Mouse (Mus musculus) granulocyte monocyte progenitor cell, adult 5-6 weeks (primary cell): ENCODE measurements around the gene Myl6. TPM values are rescaled to one million over a fixed set of nuclear protein-coding genes. Genes with fewer than 3 reads are reported as not detected.
"Not testable (repeated sequence)": the region's sequence is repeated elsewhere in the genome, so short reads cannot be mapped to it uniquely, and the experiment has no call there.

Experiments used
- ATAC-seq: replicated peaks from 2 replicates; pipeline ENCODE4 v1.8.0; 2016; ENCODE audit warnings: mild to moderate bottlenecking, moderate TSS enrichment, inconsistent platforms; ENCODE audit not compliant: poor library complexity, severe bottlenecking
- total RNA-seq, 2 experiments: library from RNA; stranded (forward) in 1 of 2; stranded (reverse) in 1 of 2; fragments of 200-712, 200-1000 nt in 1 of 2; fragments of >200 nt in 1 of 2; fragmentation: Nextera tagmentation in 1 of 2; gene quantifications; 2 replicates each; pipeline ENCODE4 v1.2.3; 2014 to 2017

Myl6 gene
- total RNA-seq, 2 experiments from 2014 or later = 1,105 to 1,278 TPM

DNA sequence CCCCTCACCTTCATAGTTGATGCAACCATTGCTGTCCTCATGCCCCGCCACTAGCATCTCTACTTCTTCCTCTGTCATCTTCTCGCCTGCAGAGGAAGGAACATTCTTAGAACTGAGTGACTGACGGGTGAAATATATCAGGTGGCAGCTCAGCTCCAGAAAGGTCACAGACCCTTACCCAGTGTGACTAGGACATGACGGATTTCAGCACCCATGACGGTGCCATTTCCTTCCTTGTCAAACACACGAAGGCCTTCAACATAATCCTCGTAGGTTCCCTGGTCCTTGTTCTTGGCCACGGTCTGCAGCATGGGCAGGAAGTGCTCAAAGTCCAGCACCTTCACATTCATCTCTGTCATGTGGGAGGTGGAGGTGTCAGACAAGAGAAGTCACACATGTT is 1.9 kb downstream of the Myl6 start:
- not testable (repeated sequence) for ATAC-seq

DNA sequence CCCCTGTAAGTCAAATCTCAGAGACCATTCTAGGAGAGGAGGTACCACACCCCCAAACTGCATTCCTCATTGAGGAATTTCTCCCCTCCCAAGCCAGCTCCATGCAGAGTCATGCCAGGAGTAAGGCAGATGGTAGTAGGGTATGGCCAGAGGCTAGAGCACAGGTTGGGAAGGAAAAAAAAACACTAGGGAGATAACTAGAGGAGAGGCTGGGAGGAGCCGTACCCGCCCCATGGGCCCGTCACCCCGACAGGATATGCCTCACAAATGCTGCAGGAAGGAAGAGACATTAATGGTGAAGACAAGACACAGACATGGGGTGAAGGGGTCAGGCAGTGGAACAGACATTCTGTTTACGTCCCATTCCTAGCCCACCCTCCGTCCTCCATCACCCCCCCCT is 2.5 kb downstream of the Myl6 start:
- ATAC-seq = no peak

DNA sequence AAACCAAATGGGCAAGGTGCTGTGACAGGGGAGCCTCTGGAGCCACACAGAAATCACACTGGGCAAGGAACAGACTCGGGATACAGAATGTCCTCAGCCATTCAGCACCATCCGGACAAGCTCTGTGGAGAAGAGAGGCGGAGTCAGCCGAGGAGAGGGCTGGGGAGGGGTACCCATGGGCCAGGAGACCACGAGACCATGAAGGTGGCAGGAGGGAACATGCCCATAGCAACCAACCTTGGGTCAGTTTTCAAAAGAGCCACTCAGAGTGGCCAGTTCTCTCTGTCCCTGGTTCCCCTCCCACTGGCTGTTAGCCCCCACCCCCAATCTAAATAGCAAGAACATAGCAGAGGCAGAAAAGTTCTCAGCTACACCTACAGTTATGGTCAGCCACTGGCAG is 3.0 kb downstream of the Myl6 start:
- no peak for ATAC-seq

DNA sequence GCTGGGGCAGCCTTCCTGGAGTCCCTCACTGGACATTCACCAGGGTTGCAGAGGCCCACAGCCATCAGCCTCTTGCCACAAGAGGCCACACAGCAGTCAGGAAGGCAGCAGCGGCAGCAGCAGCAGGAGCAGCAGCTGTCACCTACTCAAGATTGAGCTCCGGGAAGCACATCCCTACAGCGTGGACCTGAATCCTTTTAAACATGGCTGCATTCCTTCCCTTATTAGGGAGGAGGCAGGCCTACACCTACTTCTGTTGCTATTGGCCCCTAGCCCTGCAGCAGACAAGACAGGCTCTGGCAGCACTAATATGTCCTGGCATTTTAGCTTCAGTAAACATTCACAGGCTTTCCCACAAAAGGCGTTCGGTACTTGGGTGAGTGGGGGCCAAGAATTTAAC is 3.7 kb downstream of the Myl6 start:
- ATAC-seq = no peak

DNA sequence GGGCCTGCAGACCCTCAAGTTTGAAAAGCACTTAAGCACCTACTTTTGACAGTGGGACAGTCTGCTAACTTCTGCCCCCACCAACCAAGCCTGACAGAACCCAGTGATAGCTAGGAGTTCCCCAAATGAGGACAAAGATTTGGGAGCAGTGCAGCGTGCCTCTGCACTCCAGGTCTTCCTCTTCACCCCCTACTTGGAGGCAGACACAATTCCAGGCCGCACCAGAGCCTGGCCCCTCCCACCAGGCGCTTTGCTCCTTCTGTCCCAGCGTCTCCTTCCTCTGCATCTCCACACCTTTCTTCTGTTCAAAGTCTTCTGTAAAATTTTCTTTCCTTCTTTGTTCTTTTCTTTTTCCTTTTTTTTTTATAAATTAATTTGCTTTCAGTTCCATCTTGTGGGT is 4.2 kb downstream of the Myl6 start:
- ATAC-seq = no peak

DNA sequence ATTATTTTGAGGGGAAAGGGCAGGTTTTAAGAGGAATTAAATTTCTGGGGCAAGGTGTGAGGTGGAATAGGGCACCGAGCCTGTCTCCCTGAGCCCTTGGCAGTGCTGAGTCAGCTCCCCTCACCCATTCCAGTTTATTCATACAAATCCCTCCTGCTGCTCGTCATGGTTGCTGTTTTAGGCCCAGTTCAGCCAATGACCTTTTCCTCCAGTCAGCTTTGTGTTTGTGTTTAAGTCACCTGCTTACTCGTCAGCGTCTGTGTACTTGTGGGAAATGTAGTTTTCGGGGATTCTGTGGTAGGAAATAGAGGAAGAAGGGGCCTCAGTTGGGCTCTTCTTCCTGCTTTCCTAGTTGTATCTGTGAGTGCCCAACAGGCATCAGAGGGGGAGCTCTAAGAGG is 4.6 kb downstream of the Myl6 start:
- ATAC-seq = peak; percentile 13

DNA sequence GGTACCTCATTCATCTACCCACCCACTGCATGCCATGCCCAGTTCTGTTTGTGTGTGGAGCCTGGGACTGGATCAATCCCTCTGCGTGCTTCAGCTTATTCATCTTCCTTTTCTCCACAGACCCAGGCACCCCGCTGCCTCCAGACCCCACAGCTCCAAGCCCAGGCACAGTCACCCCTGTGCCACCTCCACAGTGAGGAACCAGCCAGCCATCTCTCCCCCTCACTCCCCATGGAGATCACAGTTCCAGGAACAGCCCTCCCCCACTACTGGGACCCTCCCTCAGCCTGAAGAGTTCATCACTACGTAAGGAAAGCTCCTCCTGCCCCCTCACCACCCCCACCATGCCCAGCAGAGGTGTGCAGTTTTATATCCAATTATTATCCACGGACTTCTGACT is 5.2 kb downstream of the Myl6 start:
- no peak for ATAC-seq

DNA sequence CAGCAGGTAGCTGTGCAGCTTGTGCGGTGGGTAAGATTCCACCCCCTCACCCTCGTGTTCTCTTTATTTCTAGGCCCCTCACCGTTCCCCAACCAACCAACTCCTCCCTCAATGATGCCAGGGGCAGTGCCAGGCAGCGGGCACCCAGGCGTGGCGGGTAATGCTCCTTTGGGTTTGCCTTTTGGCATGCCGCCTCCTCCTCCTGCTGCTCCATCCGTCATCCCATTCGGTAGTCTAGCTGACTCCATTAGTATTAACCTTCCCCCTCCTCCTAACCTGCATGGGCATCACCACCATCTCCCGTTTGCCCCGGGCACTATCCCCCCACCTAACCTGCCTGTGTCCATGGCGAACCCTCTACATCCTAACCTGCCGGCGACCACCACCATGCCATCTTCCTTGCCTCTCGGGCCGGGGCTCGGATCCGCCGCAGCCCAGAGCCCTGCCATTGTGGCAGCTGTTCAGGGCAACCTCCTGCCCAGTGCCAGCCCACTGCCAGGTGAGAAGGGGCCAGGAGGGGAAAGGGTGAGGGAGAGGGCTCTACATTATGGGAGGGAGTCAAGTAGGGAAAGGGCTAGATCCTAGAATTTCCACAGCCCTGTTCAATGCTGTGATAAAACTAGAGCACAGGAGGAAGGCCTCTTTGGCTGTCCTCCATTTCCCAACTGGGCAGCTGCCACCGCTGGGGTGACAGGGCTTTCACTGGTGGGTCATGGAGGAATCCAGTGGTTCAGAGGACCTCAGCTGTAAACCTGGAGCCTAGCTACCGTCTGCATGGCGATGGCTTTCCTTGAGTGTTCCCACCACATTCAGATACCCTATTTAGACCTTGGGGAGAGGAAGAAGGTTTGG is 5.9 kb downstream of the Myl6 start:
- ATAC-seq = no peak

DNA sequence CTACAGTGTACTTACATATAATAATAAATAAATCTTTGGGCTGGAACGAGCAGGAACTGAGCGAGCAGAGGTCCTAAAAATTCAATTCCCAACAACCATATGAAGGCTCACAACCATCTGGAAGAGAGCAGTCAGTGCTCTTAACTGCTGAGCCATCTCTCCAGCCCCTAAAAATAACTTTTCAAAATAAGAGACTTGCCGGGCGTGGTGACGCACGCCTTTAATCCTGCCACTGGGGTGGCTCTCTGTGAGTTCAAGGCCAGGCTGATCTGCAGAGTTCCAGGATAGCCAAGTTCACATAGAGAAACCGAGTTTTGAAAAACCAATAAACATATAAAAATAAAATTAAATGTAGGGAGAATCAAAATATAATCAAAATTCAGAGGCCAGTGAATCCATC is 7.6 kb downstream of the Myl6 start:
- no peak for ATAC-seq

DNA sequence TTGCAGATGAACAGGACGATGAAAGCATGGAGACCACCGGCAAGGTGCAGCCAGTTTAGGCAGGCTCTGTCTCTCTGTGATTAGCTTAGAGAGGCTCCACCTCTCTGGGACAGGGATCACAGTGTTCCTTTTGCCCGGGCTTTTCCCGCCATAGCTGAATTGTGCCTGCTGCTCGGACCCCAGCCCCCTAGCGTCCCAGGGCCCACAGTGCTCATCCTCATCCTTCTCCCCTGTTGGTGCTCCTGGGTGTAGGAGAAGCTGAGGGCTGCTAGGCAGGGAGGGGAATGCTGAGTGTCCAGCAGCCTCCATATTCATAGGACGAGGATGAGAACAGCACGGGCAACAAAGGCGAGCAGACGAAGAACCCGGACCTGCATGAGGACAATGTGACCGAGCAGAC is 19.6 kb downstream of the Myl6 start:
- ATAC-seq = no peak

DNA sequence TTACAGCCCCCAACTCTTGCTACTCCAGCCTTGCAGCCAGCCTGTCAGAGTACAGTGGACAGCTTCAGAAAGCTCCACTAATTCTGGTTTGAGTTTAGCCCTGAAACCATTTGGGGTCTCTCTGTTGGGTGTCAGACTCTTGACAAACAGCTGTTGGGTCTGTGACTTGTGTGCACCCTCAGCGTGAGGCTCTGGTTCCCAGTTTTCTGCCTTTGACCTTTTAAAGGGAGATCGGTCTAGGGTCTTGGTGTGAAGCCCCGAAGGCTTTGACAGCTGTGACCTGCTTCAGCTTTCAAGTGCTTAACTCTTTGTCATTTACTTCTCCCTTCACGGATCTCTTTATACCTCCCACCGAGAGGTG is 33.7 kb downstream of the Myl6 start:
- ATAC-seq = no peak

DNA sequence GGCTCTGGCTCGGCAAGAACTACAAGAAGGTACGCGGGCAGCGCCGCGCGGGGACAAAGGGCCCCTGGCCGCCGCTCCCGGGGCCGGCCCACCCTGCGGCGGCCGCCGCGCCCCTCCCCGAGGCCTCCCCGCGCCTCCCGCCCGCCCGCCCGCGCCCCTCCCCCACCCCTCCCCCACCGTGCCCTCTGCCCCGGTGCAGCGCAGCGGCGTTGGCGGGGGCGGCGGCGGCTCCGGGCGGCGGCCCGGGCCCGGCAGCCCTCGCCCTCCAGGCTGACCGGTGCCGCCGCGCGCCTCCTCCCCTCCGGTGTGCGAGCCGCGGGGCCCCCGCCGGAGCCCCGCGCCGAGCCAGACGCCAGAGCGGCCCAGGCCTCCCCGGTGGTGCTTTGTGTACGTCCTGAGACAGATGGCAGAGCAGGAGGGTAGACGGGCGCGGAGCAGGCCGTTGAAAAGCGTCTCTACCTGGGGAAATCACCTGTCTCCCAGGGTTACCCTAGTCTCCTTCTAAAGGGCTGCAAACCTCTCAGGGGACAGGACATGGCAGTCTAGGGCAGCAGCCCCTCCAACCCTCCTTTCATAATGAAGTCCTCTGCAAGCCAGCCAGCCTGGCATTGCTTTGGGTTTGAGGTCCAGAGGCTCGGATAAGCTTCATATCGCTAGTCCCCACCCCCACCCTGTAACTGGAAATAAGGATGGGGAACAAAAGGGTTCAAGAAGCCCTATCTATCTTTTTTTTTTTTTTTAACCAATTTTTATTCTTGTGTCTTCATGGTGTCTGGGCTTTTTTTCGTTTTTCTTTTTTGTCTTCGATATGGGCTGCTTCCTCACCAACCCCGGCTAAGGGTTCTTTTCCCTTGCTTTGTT is 34.3 kb downstream of the Myl6 start:
- ATAC-seq = no peak

DNA sequence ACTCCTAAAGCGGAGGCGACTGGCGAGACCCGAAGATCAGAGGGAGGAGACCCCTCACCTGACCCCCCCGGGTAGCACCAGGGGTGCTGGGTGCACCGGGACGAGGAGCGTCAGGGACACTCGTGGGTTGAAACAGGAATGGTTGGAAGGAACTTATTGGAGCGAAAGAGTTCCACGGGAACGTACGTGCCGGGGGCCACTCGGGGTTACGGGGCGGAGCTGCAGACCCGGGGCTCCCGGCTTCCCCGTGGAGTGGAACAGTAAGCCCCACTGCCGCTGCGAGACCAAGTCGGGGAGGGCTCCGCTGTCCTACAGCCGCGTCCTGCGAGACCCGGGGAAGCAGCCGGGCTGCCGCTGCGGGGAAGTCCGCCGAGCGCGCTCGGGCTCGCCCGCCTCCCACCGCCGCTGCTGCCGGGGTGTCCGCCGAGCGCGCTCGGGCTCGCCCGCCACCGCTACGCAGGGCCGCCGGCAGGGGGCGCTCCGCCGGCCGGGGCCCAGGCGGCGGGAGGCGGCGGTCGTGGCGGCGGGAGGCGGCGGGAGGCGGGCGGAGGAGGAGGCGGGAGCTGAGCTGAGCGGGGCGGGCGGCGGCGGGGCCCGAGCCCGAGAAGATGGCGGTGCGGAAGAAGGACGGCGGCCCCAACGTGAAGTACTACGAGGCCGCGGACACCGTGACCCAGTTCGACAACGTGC is 35.1 kb downstream of the Myl6 start, which contains the start of gene Smarcc2:
TSS of gene Smarcc2 (plus strand) at position 530 of the 690 bp plus-strand sequence.
- peak; percentile 62 for ATAC-seq

DNA sequence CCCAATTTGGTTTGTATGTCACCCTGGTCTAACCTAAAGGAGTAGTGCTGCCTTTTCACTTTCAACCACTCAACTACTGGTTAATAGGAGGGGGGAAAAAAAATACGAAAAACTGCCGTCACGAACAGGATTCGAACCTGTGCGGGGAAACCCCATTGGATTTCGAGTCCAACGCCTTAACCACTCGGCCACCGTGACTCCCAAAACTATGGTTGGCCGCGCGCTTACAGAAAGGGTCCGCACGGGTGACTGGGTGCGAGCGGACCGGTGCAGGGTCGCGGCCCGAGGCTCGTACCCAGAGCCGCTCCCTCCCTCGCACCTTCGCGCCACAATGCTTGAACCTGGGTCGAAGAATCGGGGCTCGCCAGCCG is 35.6 kb downstream of the Myl6 start:
- ATAC-seq = peak; percentile 67

DNA sequence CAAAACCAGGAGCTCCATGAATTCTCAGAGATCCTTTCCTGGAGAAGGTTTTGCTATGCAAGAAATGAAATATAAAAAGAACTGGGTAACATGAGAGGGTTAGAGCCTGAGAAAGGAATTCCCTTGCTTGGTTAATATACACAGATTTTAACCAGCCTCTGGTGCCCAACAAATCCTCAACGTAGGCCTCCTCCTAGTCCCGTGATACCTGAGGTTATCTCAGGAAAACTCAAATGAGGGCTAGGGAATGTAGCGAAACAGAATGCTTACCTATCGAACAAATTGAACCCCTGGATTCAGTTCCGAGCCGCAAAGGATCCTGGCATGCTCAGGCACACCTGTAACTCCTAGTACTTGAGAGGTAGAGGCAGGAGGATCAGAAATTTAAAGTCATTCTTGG is 36.3 kb downstream of the Myl6 start:
- no peak for ATAC-seq

DNA sequence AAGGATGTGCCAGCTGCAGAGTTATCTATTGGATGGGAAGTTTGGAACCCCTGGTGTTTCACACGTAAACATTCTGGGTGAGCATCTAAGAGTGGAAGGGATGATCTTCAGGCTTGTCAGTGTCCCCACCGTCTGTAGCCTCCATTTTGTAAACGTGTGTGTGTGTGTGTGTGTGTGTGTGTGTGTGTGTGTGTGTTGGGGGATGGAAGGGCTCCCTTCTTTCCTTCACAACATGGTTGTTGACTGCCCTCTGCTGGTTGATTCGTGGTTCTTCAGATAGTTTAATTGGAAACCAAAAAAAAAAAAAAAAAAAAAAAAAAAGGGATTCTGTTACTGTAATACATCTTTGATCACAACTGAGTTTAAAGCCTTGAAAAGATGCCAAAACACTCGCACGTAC is 38.7 kb downstream of the Myl6 start:
- ATAC-seq = peak; percentile 61

DNA sequence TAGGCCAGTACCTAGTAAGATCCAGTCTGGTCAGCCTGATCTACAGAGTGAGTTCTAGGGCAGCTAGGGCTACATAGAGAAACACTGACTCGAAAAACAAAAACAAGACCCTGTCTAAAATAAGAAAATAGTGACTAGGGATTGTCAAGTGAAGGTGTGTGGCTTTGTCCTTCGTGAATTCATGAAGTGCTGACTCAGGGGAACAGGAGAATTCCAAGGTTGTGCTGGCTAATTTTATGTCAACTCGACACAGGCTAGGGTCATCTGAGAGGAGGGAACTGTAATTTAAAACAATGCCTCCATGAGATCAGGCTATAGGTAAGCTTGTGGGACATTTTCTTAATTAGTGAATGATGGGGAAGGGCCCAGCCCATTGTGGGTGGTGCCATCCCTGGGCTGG is 39.5 kb downstream of the Myl6 start:
- ATAC-seq = no peak

DNA sequence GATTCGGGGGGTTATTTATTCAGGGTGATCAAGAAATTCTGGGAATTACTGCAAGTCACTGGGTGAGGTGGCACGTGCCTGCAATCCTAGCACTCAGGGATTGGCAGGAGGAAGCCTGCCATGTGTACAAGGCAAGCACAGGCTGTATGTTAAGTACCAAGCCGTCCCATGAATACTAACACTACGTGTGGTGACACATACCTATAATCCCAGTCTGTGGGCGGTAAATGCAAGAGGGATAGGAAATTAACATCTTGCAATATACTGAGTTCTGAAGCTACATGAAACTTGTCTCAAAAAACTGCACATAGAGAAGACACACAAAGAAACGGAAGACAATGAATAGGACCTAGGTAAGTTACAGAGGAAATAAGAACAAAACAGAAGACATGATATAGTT is 42.9 kb downstream of the Myl6 start:
- no peak for ATAC-seq

DNA sequence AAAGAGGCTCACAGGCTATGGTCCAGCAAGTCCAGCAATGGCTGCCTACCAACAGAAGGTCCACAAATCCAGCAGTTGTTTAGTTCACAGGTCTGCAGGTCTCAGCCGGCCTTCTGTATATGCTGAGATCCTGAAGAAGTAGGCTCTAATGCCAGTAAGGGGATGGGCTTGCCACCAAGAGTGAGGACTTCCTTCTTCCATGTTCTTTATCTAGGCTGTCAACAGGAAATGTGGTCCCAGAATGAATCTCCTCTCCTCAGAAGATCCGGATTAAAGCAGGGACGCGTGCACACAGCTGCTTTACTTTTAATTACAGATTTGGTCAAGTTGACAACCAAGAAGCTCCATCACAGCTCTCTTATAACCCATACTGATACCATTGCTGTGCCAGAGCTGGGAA is 48.5 kb downstream of the Myl6 start:
- ATAC-seq = peak; percentile 52

DNA sequence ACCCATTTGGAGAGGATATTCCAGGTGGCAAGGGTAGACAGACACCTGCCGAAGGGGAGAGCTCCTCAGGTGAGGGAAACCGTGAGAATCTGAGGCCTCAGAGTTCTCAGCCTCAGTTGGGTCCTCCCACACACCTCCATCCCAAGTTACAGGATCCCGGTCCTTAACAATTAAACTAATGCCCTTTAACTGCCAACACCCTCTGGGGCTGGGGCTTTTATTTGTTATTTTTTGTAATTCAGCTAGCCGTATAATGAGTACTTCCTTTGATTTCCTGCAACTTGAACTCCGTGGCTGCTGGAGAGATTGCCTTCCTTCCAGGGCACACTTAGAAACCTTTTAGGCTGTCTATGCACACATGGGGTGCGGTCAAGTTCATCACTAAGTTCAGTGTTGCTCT is 49.6 kb downstream of the Myl6 start:
- no peak for ATAC-seq

DNA sequence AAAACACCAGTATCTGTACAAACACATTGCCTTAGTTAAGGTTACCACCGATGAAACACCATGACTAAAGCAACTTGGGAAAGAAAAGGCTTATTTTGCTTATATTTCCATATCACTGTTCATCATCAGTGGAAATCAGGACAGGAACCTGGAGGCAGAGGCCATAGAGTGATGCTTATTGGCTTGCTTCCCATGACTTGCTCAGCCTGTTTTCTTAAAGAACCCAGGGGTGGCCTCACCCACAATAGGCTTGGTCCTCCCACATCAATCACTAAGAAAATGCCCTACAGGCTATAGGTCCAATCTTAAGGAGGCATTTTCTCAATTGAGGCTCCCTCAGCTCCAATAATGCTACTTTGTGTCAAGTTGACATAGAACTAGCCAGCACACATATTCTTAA is 51.2 kb downstream of the Myl6 start:
- no peak for ATAC-seq
